Mouse (Mus musculus): ENCODE results near the gene Chd5.

DNA sequence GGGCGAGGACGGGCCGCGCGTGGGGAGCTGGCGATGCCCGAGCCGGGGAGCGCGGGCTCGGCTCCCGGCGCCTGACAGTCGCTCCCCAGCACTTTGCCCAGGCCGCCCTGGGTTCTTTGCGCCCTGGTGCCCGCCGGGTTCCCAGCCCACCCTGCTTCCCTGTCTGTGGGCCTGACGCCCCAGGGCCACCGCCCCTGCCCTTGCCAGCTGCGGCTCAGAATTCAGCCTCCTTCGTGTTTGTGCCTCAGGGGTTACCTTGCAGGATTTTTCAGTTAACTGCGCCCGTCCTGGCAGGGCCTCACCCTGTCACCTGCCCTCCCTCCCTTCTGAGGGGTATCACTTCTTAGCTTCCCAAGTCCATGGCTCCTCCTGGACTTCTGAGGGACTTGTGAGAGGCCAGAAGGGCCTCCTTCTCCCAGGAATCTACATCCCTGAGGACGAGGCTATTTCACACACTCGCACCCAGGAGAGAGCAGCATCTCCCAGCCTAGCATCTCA, 891 bp downstream of the Chd5 start:
- TF ChIP-seq CTCF (IDR thresholded peaks at IDR 0.05; ENCODE audit: borderline replicate concordance, insufficient read depth, low read depth, low read length) (no peak), POLR2A (IDR thresholded peaks at IDR 0.05; ENCODE audit: borderline replicate concordance, insufficient read depth, low read length) (no peak)
